Mouse (Mus musculus): ENCODE data around the gene Rpl37a. TPM values are rescaled to one million over a fixed set of nuclear protein-coding genes. Genes with fewer than 3 reads are reported as not detected.

Rpl37a gene
- polyA plus RNA-seq, 1 experiment from 2014 or later: 1,554 TPM

DNA sequence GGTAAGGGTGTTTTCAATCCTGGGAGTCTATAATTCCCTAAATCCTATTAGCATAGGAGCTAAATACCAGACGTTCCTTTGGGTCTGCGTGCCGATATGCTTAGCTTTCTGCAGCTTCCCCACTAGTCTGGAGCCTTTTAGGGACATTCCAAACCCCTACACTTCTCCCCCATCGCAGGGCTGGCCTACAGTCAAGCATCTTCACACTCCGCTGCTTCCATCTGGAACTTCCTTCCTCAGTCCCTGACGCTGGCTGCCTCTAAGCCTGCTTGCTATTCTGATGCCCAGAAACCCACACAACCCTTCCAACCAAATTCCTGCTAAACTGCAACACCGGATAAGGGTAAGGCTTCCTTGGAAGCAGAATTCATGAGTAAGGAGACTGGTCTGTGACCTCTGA lies 35.3 kb downstream of the Rpl37a start:
- Histone ChIP-seq H3K27ac (ENCODE audit: low read depth, low read length) (0 out of 2 replicates have a peak overlapping the region, but pooled peaks have one; percentile 41), H3K4me1 (ENCODE audit: control insufficient read depth, insufficient read depth, low read length) (no peaks in the 10 kb centered on the region), H3K27me3 (replicated peaks; ENCODE audit: control insufficient read depth, insufficient read depth, low read length) (no peaks in the 10 kb centered on the region), H3K4me2 (ENCODE audit: low read length) (no peak overlapping the region), H3K9ac (ENCODE audit: low read length) (no peak overlapping the region), H3K36me3 (ENCODE audit: control insufficient read depth, insufficient read depth, low read length) (no peaks in the 10 kb centered on the region), H3K4me3 (ENCODE audit: low read depth, low read length) (no peak overlapping the region), H3K9me3 (replicated peaks; ENCODE audit: control insufficient read depth, low read length) (no peaks in the 10 kb centered on the region)
- ATAC-seq (peak; percentile 71; the same call in 1 of the 2 replicates), DNase-seq (ENCODE audit: low spot score) (peak; percentile 76)
- WGBS: 54% methylated on average over 7 of the region's 7 CpGs

DNA sequence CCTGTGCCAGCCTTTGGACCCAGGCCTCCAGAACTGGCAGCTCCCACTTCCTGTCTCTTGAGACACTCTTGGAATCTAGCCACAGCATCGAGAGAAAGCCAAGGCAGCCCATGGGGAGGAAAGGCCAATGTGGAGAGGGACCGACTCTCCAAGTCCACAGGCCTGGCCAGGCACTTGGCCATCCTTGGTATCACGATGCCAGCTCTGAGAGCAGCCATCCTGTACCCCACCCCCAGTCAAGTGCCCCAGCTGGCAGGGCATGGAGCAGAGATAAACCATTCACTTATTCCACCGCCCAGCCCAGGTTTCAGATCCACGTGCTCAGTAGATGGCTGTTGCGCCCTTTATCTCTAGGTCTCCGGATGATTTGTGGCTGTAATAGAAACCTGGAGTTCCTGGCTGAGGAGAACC lies 40.3 kb downstream of the Rpl37a start:
- Histone ChIP-seq H3K36me3 (ENCODE audit: control insufficient read depth, insufficient read depth, low read length) (no peaks in the 10 kb centered on the region), H3K4me3 (ENCODE audit: low read depth, low read length) (no peak overlapping the region), H3K27me3 (replicated peaks; ENCODE audit: control insufficient read depth, insufficient read depth, low read length) (no peaks in the 10 kb centered on the region), H3K27ac (ENCODE audit: low read depth, low read length) (no peak overlapping the region), H3K4me1 (ENCODE audit: control insufficient read depth, insufficient read depth, low read length) (no peaks in the 10 kb centered on the region), H3K9me3 (replicated peaks; ENCODE audit: control insufficient read depth, low read length) (no peaks in the 10 kb centered on the region), H3K4me2 (ENCODE audit: low read length) (no peak overlapping the region), H3K9ac (ENCODE audit: low read length) (no peak overlapping the region)
- peak; percentile 26 for DNase-seq (ENCODE audit: low spot score)
- 90% methylated on average over 7 of the region's 7 CpGs for WGBS
- no peak; the same call in 1 of the 2 replicates for ATAC-seq

DNA sequence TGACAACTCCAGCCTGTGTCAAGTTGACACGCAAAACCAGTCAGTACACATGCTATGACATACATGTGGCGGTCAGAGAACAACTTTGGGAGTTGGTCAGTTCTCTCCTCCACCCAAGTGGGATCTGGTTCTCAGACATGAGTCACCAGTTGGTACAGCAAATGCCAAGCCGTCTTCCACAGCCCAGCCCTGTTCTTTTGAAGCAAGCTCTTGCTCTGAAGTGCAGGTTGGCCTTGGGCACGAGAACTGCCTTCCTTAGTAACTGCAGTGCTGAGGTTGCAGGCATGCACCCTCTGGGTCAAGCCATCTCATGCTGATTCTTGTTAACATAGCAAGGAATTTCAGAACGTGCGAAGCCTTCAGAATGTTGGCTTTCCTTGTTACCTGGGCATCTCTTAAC lies 42.1 kb downstream of the Rpl37a start:
- ATAC-seq (no peak), DNase-seq (ENCODE audit: low spot score) (no peak)
- no peak overlapping the region for H3K4me3 ChIP-seq (ENCODE audit: low read depth, low read length)
- H3K9me3 ChIP-seq (replicated peaks; ENCODE audit: control insufficient read depth, low read length): no peaks in the 10 kb centered on the region
- no peak overlapping the region for H3K4me2 ChIP-seq (ENCODE audit: low read length)
- H3K9ac ChIP-seq (ENCODE audit: low read length): no peak overlapping the region
- no peaks in the 10 kb centered on the region for H3K27me3 ChIP-seq (replicated peaks; ENCODE audit: control insufficient read depth, insufficient read depth, low read length)
- H3K27ac ChIP-seq (ENCODE audit: low read depth, low read length): no peak overlapping the region
- WGBS: 86% methylated on average over 6 of the region's 6 CpGs
- H3K36me3 ChIP-seq (ENCODE audit: control insufficient read depth, insufficient read depth, low read length): no peaks in the 10 kb centered on the region
- H3K4me1 ChIP-seq (ENCODE audit: control insufficient read depth, insufficient read depth, low read length): no peaks in the 10 kb centered on the region

DNA sequence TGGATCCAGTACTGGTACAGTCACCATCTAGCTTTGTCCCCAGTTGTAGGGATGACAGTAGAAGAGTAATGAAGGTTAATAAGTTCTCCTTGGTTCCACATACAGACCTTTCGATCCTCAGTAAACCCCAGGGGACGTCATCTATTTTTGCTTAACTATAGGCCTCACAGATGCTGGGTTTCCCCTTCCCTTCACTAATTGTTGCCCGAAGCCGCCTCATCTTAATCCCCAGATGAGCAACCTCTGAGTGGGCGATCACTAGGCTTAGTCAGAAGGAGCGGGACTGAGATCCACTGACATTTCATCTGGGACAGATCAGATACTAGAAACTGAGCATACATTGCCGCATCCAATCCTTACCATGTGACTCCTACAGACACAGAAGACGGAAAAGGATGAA lies 44.1 kb downstream of the Rpl37a start:
- H3K9me3 ChIP-seq (replicated peaks; ENCODE audit: control insufficient read depth, low read length): no peaks in the 10 kb centered on the region
- H3K9ac ChIP-seq (ENCODE audit: low read length): no peak overlapping the region
- H3K27ac ChIP-seq (ENCODE audit: low read depth, low read length): no peak overlapping the region
- no peak overlapping the region for H3K4me3 ChIP-seq (ENCODE audit: low read depth, low read length)
- no peaks in the 10 kb centered on the region for H3K36me3 ChIP-seq (ENCODE audit: control insufficient read depth, insufficient read depth, low read length)
- DNase-seq (ENCODE audit: low spot score): no peak
- no peak for ATAC-seq
- no peaks in the 10 kb centered on the region for H3K27me3 ChIP-seq (replicated peaks; ENCODE audit: control insufficient read depth, insufficient read depth, low read length)
- no peak overlapping the region for H3K4me2 ChIP-seq (ENCODE audit: low read length)
- WGBS: 50% methylated on average over 8 of the region's 8 CpGs
- H3K4me1 ChIP-seq (ENCODE audit: control insufficient read depth, insufficient read depth, low read length): no peaks in the 10 kb centered on the region

DNA sequence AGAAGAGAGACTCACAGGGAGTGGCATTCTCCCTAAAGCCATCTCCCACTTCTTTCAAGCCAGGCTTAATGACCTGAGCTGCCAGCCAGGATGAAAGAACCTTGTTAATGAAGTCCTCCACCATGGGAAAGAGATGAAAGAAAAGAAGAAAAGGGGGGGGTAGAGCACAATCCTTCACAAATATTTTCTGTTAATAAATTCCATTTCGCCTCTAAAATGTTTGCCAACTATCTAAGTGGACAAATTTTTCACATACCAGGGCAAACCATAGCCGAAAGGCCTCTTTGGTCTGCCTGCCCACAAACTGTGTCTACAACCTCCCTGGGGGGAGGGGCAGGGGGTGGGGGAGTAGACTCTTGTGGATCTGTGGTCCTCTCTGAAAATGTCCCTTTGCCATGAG lies 44.7 kb downstream of the Rpl37a start:
- no peak overlapping the region for H3K9ac ChIP-seq (ENCODE audit: low read length)
- H3K4me3 ChIP-seq (ENCODE audit: low read depth, low read length): no peak overlapping the region
- no peaks in the 10 kb centered on the region for H3K9me3 ChIP-seq (replicated peaks; ENCODE audit: control insufficient read depth, low read length)
- no peaks in the 10 kb centered on the region for H3K36me3 ChIP-seq (ENCODE audit: control insufficient read depth, insufficient read depth, low read length)
- no peak overlapping the region for H3K4me2 ChIP-seq (ENCODE audit: low read length)
- DNase-seq (ENCODE audit: low spot score): peak; percentile 17
- H3K27me3 ChIP-seq (replicated peaks; ENCODE audit: control insufficient read depth, insufficient read depth, low read length): no peaks in the 10 kb centered on the region
- no peak overlapping the region for H3K27ac ChIP-seq (ENCODE audit: low read depth, low read length)
- WGBS: 19% methylated on average over 2 of the region's 2 CpGs
- H3K4me1 ChIP-seq (ENCODE audit: control insufficient read depth, insufficient read depth, low read length): no peaks in the 10 kb centered on the region
- ATAC-seq: no peak

DNA sequence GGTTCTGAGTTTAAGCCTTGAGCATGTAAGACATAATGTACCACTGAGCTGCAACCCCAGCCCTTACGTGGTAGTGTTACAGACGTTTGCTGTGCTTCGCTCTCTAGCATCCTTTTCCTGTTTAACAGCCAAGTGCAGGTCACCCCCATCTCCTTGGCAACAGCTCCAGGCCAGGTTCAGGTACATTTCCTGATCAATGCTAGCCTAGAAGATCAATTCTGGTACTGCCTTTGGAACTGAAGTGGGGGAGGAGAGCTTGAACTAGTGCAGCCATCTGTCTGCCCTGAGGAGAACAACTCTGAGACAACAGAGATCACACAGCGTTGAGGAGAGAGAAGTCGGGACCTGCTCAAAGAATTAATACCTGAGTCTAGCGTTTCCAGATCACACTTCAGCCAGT lies 48.7 kb downstream of the Rpl37a start:
- 92% methylated on average over 6 of the region's 6 CpGs for WGBS
- no peak for ATAC-seq
- H3K27ac ChIP-seq (ENCODE audit: low read depth, low read length): no peak overlapping the region
- no peak for DNase-seq (ENCODE audit: low spot score)
- H3K9me3 ChIP-seq (replicated peaks; ENCODE audit: control insufficient read depth, low read length): no peaks in the 10 kb centered on the region
- no peaks in the 10 kb centered on the region for H3K36me3 ChIP-seq (ENCODE audit: control insufficient read depth, insufficient read depth, low read length)
- no peaks in the 10 kb centered on the region for H3K4me1 ChIP-seq (ENCODE audit: control insufficient read depth, insufficient read depth, low read length)
- no peak overlapping the region for H3K4me3 ChIP-seq (ENCODE audit: low read depth, low read length)
- no peaks in the 10 kb centered on the region for H3K27me3 ChIP-seq (replicated peaks; ENCODE audit: control insufficient read depth, insufficient read depth, low read length)
- H3K9ac ChIP-seq (ENCODE audit: low read length): no peak overlapping the region
- H3K4me2 ChIP-seq (ENCODE audit: low read length): no peak overlapping the region

Other genes starting within 250 kb of the Rpl37a start
- gene March4, start 174.4 kb upstream of the Rpl37a start, polyA plus RNA-seq (2014; fragmentation: Nextera tagmentation; extraction: Ambion mirVana): 2.8 and 3.6 TPM in 2 replicates
- 28.6 and 35.0 TPM in 2 replicates for gene Smarcal1, start 128.0 kb upstream of the Rpl37a start, polyA plus RNA-seq (2014; fragmentation: Nextera tagmentation; extraction: Ambion mirVana)
- gene Ankar, start 10.7 kb upstream of the Rpl37a start, polyA plus RNA-seq (2014; fragmentation: Nextera tagmentation; extraction: Ambion mirVana): not detected in 2 replicates
- gene Igfbp2, start 113.2 kb downstream of the Rpl37a start, polyA plus RNA-seq (2014; fragmentation: Nextera tagmentation; extraction: Ambion mirVana): 384 and 410 TPM in 2 replicates
- 17.9 and 19.7 TPM in 2 replicates for gene Igfbp5, start 163.6 kb downstream of the Rpl37a start, polyA plus RNA-seq (2014; fragmentation: Nextera tagmentation; extraction: Ambion mirVana)